In the genomic region with DNA sequence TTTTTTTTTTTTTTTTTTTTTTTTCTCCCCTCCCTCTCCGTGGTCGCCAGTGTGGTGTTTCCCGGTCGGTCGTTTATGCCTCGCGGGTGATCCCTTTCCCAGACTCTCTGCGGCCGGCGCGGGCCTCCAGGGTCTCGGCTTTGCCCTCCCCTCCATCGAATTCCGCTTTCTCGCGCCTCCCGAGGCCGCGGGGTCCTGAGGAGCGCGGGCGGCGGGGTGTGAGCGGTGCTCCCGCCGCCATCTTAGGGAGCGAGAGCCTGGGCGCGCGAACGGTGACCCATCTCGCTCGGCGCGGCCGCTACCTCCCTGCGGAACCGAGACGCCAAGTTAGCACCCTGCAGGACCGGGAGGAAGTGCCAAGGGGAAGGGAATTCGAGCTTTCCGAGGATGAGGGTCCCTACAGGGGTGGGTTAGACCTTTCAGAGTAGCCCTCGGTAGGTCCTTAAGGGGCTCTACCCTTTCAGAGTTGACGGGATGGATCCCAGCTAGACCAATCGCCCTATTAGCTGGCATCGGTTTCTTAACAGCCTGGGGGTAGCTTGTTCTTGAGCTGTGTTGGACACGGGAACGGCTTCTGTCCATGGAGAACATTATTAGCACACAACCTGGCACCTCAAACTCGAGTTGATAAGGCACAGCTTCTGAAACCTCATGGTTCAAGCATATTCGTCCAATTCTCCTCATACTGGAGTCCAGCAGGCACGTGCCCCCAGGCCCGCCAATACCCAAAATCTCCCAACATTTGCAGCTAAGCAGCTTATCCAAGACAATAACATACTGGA, we compare ENCODE assay signal across 8 mouse cellular contexts. TPM values are rescaled to one million over a fixed set of nuclear protein-coding genes. Genes with fewer than 3 reads are reported as not detected.
DNase-seq lines count a peak whose midpoint lies in the region; ATAC-seq and TF ChIP-seq lines count a peak whose summit lies in the region.

No protein-coding gene starts in this region.

- no peaks in the 10 kb centered on the region for H3K36me3 ChIP-seq in intestine, embryonic 15.5 days
- H3K36me3 ChIP-seq in spleen, adult 2 months (ENCODE audit: control insufficient read depth, insufficient read depth, low read length), result no peaks in the 10 kb centered on the region

- H3K4me1 ChIP-seq in intestine, embryonic 15.5 days (replicated peaks), result no peaks in the 10 kb centered on the region
- peaks cover 4% of the 10 kb centered on the region; the same call in 1 of the 2 replicates for H3K4me1 ChIP-seq in spleen, adult 2 months (ENCODE audit: control insufficient read depth, insufficient read depth, insufficient read length)

- TF ChIP-seq CTCF in spleen, adult 2 months (IDR thresholded peaks at IDR 0.05; ENCODE audit: extremely low read depth, insufficient read depth, insufficient read length, insufficient replicate concordance), result no peak

- peak overlapping the region; percentile 100 for H3K27ac ChIP-seq in intestine, embryonic 15.5 days
- peak overlapping the region; percentile 98 for H3K27ac ChIP-seq in spleen, adult 2 months (ENCODE audit: insufficient read depth, low read length)

- H3K9me3 ChIP-seq in intestine, embryonic 15.5 days, result no peaks in the 10 kb centered on the region

- peak; percentile 82 for DNase-seq in thymus, postnatal 25 days
- no peak for DNase-seq in thymus, postnatal 10 days (ENCODE audit: low spot score in 2 of 2)
- peak; percentile 77 for DNase-seq in embryo, embryonic 10 days (ENCODE audit: low spot score)
- peak; percentile 59 for DNase-seq in gastrocnemius, postnatal 14 days
- peak; percentile 61 for DNase-seq in left cerebral cortex, postnatal 14 days (ENCODE audit: low spot score in 2 of 2)
- no peak for DNase-seq in spleen, adult 2 months (ENCODE audit: low read depth in 1 of 2, low spot score in 2 of 2)

- under 1% methylated on average over 52 of the region's 52 CpGs for whole genome bisulfite sequencing in intestine, embryonic 15.5 days
- 3% methylated on average over 52 of the region's 52 CpGs for WGBS in spleen, adult 2 months

- TF ChIP-seq POLR2A in spleen, adult 2 months (IDR thresholded peaks at IDR 0.05; ENCODE audit: low read depth, low read length), result no peak

- intact Hi-C loops in gastrocnemius, postnatal 14 days (cut with DNase I; ENCODE audit: low total_unique reads), result loop anchor here (10.0 kb wide), 1 partner anchor 577 kb away; no protein-coding TSS in a partner anchor
- intact Hi-C loops in left cerebral cortex, postnatal 14 days (cut with DNase I), result loop anchor here (5.0 kb wide), 3 partner anchors 75 to 560 kb away; no protein-coding TSS in a partner anchor

- peak overlapping the region; percentile 92 for H3K9ac ChIP-seq in intestine, embryonic 15.5 days

- H3K4me2 ChIP-seq in intestine, embryonic 15.5 days (replicated peaks), result peak overlapping the region; percentile 84

- no peaks in the 10 kb centered on the region for H3K27me3 ChIP-seq in intestine, embryonic 15.5 days (replicated peaks)
- H3K27me3 ChIP-seq in spleen, adult 2 months (ENCODE audit: control insufficient read depth, insufficient read depth, low read length), result no peaks in the 10 kb centered on the region

- ATAC-seq in intestine, embryonic 15.5 days, result peak; percentile 79
- ATAC-seq in megakaryocyte progenitor cell, adult 5-6 weeks (replicated peaks; ENCODE audit: poor library complexity), result peak; percentile 48

- H3K4me3 ChIP-seq in intestine, embryonic 15.5 days (replicated peaks), result peak overlapping the region; percentile 96
- H3K4me3 ChIP-seq in spleen, adult 2 months (ENCODE audit: extremely low read depth, insufficient read depth, insufficient read length), result peak overlapping the region; percentile 75

RNA-seq across cellular contexts. Expression of gene Rfx3, which starts 0.9 kb away (rescaled TPM):
- 1 to 10 TPM; 2.2 to 3.6 TPM for total RNA-seq in gastrocnemius, postnatal 14 days (2021)
- 7.2 and 7.7 TPM in 2 replicates for polyA plus RNA-seq in intestine, embryonic 15.5 days (2015; fragmentation: Nextera tagmentation; extraction: Ambion mirVana)
- 10 to 100 TPM; 92.9 to 93.6 TPM for total RNA-seq in left cerebral cortex, postnatal 14 days (2021)
- total RNA-seq in megakaryocyte progenitor cell, adult 5-6 weeks (2015), result 4.8 and 6.1 TPM in 2 replicates
- 3.1 and 5.1 TPM in 2 replicates for total RNA-seq in megakaryocyte progenitor cell, adult 5-6 weeks (2017)
- 2.2 and 2.4 TPM in 2 replicates for polyA plus RNA-seq in spleen, adult 2 months (2012; rRNA removed)

Comparison
In these comparisons a context has a peak if more than half of its experiments do, and no peak if none do; other contexts are left out.
1. DNase-seq: peak in thymus, postnatal 25 days (single experiment), embryo, embryonic 10 days (single experiment), gastrocnemius, postnatal 14 days (single experiment) and left cerebral cortex, postnatal 14 days (2 of 2); none in thymus, postnatal 10 days (0 of 2) and spleen, adult 2 months (0 of 2).
2. RNA of gene Rfx3, which starts 0.9 kb away (total RNA-seq): 92.9 to 93.6 TPM in left cerebral cortex, postnatal 14 days; 3.1 to 6.1 TPM in megakaryocyte progenitor cell, adult 5-6 weeks and 2.2 to 3.6 TPM in gastrocnemius, postnatal 14 days; every median in the first group is over 10 times any median in the second.